ENCODE assay signal across 30 mouse cellular contexts in the genomic region with DNA sequence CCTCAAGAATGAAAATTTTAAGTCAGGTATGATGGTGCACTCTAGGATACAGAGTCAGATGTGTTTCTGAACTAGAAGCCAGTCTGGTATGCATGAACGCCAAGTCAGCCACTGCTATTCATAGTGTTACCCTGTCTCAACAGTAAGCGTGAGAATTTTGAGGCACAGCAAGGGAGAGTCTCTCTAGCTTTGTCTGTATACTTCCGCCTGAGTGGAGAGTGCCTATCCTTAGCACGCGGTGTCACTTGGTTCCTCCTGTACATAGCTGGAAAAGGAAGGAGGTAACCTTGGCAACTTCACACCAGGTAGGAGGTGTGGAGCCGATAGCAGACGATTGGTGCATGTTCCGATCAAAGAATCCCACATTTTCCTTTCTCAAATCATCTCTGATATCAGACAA.
DNase-seq lines count a peak whose midpoint lies in the region; ATAC-seq lines count a peak whose summit lies in the region.
"Had no signal": no experiment of that assay in that cellular context is flagged by ENCODE, and none has a peak within 500 bp of the region (broad histone marks: within the 10 kb centered on the region; RNA-seq: fewer than 3 reads in every experiment).

No protein-coding gene starts in this region.

- H3K27me3 ChIP-seq in midbrain, embryonic 11.5 days (ENCODE audit: control insufficient read depth, insufficient read depth, low read length) = no peaks in the 10 kb centered on the region
- no peaks in the 10 kb centered on the region for H3K27me3 ChIP-seq in midbrain, embryonic 16.5 days (ENCODE audit: control insufficient read depth, insufficient read depth, low read depth, low read length)
- H3K27me3 ChIP-seq: forebrain, embryonic 12.5 days; heart, embryonic 15.5 days; kidney, embryonic 15.5 days; limb, embryonic 12.5 days; liver, embryonic 15.5 days; neural tube, embryonic 12.5 days had no signal

- no peaks in the 10 kb centered on the region for H3K4me1 ChIP-seq in midbrain, embryonic 11.5 days (ENCODE audit: control insufficient read depth, insufficient read depth, low read length)
- no peaks in the 10 kb centered on the region for H3K4me1 ChIP-seq in midbrain, embryonic 16.5 days (ENCODE audit: control insufficient read depth, insufficient read depth, low read length)
- H3K4me1 ChIP-seq: forebrain, embryonic 12.5 days; heart, embryonic 10.5 days; heart, embryonic 15.5 days; kidney, embryonic 15.5 days; limb, embryonic 12.5 days; liver, embryonic 15.5 days; midbrain, embryonic 10.5 days; neural tube, embryonic 12.5 days had no signal

- no peak overlapping the region for H3K4me3 ChIP-seq in midbrain, embryonic 11.5 days (ENCODE audit: low read depth, low read length)
- no peak overlapping the region for H3K4me3 ChIP-seq in midbrain, embryonic 16.5 days (ENCODE audit: low read depth, low read length)
- H3K4me3 ChIP-seq: erythroblast, embryonic 14.5 days; forebrain, embryonic 12.5 days; heart, embryonic 10.5 days; heart, embryonic 15.5 days; kidney, embryonic 15.5 days; limb, embryonic 12.5 days; liver, embryonic 15.5 days; midbrain, embryonic 10.5 days; myocyte; neural tube, embryonic 12.5 days had no signal

- 84% methylated on average over 8 of the region's 8 CpGs for WGBS in midbrain, embryonic 11.5 days
- WGBS in midbrain, embryonic 16.5 days = 77% methylated on average over 8 of the region's 8 CpGs

- no peak overlapping the region for H3K27ac ChIP-seq in midbrain, embryonic 11.5 days (ENCODE audit: low read depth, low read length)
- H3K27ac ChIP-seq in midbrain, embryonic 16.5 days (ENCODE audit: low read length) = no peak overlapping the region
- H3K27ac ChIP-seq: forebrain, embryonic 12.5 days; heart, embryonic 10.5 days; heart, embryonic 15.5 days; kidney, embryonic 15.5 days; limb, embryonic 12.5 days; liver, embryonic 15.5 days; midbrain, embryonic 10.5 days; neural tube, embryonic 12.5 days had no signal

- no peak overlapping the region for H3K4me2 ChIP-seq in midbrain, embryonic 11.5 days
- H3K4me2 ChIP-seq in midbrain, embryonic 16.5 days (ENCODE audit: low read length) = no peak overlapping the region
- H3K4me2 ChIP-seq: forebrain, embryonic 12.5 days; heart, embryonic 15.5 days; kidney, embryonic 15.5 days; limb, embryonic 12.5 days; liver, embryonic 15.5 days; lung, embryonic 14.5 days; neural tube, embryonic 12.5 days had no signal

- no peaks in the 10 kb centered on the region for H3K36me3 ChIP-seq in midbrain, embryonic 11.5 days (ENCODE audit: control insufficient read depth, insufficient read depth, low read length)
- no peaks in the 10 kb centered on the region for H3K36me3 ChIP-seq in midbrain, embryonic 16.5 days (ENCODE audit: control insufficient read depth, insufficient read depth, low read length)
- H3K36me3 ChIP-seq: forebrain, embryonic 12.5 days; heart, embryonic 10.5 days; heart, embryonic 15.5 days; kidney, embryonic 15.5 days; limb, embryonic 12.5 days; liver, embryonic 15.5 days; midbrain, embryonic 10.5 days; neural tube, embryonic 12.5 days had no signal

- no peak overlapping the region for H3K9ac ChIP-seq in midbrain, embryonic 11.5 days (ENCODE audit: low read length)
- H3K9ac ChIP-seq in midbrain, embryonic 16.5 days (ENCODE audit: low read depth, low read length) = no peak overlapping the region
- H3K9ac ChIP-seq: forebrain, embryonic 12.5 days; heart, embryonic 15.5 days; kidney, embryonic 15.5 days; limb, embryonic 12.5 days; liver, embryonic 15.5 days; lung, embryonic 14.5 days; neural tube, embryonic 12.5 days had no signal

- DNase-seq in frontal cortex, adult 2 months (ENCODE audit: extremely low spot score in 1 of 2, low spot score in 1 of 2) = peak; percentile 21 to 38
- DNase-seq in frontal cortex, postnatal 10 days (ENCODE audit: low spot score in 2 of 2) = no peak
- DNase-seq in midbrain, embryonic 11.5 days (ENCODE audit: low spot score, missing footprints) = peak; percentile 26
- peak; percentile 3 for DNase-seq in ES-CJ7 (ENCODE audit: low read depth, low spot score)
- peak; percentile 71 for DNase-seq in brain, adult 2 months (ENCODE audit: low read depth, low spot score)
- no peak for DNase-seq in spleen, postnatal 14 days (ENCODE audit: low spot score in 2 of 2)
- DNase-seq: adrenal gland, adult 2 months; adrenal gland, postnatal 36 days; cerebellum, adult 2 months; cerebellum, postnatal 14 days; gastrocnemius, postnatal 25 days; heart, adult 11 months; kidney, adult 18-20 months; kidney, postnatal 25 days; lung, embryonic 14.5 days; thymus, adult 18-20 months; thymus, postnatal 36 days had no signal

- ATAC-seq in midbrain, embryonic 11.5 days (ENCODE audit: low FRiP score) = no peak
- ATAC-seq in midbrain, embryonic 16.5 days = no peak
- ATAC-seq: activated CD4-positive, CD25-positive, alpha-beta regulatory T cell, adult 4 months; hindbrain, embryonic 16.5 days had no signal

- H3K9me3 ChIP-seq in midbrain, embryonic 11.5 days (ENCODE audit: control insufficient read depth, low read length) = no peaks in the 10 kb centered on the region
- H3K9me3 ChIP-seq in midbrain, embryonic 16.5 days (replicated peaks; ENCODE audit: control insufficient read depth, low read length, poor library complexity, severe bottlenecking) = no peaks in the 10 kb centered on the region
- H3K9me3 ChIP-seq: forebrain, embryonic 12.5 days; heart, embryonic 10.5 days; heart, embryonic 15.5 days; kidney, embryonic 15.5 days; limb, embryonic 12.5 days; liver, embryonic 15.5 days; midbrain, embryonic 10.5 days; neural tube, embryonic 12.5 days had no signal

Comparison
In these comparisons a context has a peak if more than half of its experiments do, and no peak if none do; other contexts are left out.
1. DNase-seq: peak in frontal cortex, adult 2 months (2 of 2), midbrain, embryonic 11.5 days (single experiment), ES-CJ7 (single experiment) and brain, adult 2 months (single experiment); none in frontal cortex, postnatal 10 days (0 of 2) and spleen, postnatal 14 days (0 of 2).